Mouse (Mus musculus) E14TG2a.4 (cell line): ENCODE data around the gene Mbd4.

Experiments used
- CTCF ChIP-seq: conservative IDR thresholded peaks from 2 replicates; pipeline ENCODE4 v1.5.1; 2014; ENCODE audit warnings: low read length
- POU5F1 ChIP-seq: IDR thresholded peaks from 2 replicates; pipeline ENCODE4 v1.6.1; 2014; ENCODE audit warnings: low read length, borderline replicate concordance

DNA sequence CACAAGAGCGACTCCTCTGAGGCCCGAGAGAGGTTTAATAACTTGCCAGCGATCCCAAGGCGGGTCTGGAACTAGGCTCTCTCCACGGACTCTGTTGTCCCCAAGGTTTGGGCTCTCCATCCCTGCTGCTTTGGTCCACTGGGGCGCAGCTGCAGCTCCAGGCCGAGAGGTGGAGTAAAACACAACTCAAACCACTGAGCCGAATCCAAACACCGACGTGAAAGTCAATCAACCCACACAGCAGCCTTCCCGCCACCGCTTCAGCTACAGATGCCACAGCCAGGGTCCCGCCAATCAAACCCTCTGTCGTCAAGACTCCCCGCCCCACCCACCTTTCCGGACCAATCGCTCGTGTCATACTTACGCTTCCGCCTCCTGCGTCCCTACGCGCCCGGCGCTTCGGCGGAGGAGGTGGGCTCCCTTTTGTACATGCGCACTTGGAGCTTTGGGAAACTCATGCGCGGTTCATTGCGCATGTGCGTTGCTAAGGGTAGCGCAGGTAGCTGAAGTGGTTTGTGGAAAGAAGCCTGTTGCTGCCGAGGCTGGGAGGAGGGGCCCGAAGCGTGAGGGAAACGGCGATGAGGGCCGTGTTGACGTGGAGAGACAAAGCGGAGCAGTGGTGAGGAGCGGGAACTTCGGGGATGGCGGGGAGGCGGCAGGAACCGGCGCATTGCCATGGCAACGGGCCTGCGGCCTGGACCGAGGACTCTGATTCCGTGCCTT lies at the start of gene Mbd4, which contains the start of gene Ift122:
- no peak for TF ChIP-seq CTCF
- no peak for TF ChIP-seq POU5F1
